Mouse (Mus musculus) left cerebral cortex, postnatal 4 days (tissue): Measurements from ENCODE around the gene 2610301B20Rik. TPM values are rescaled to one million over a fixed set of nuclear protein-coding genes. Genes with fewer than 3 reads are reported as not detected.
"Not testable (repeated sequence)": the region's sequence is repeated elsewhere in the genome, so short reads cannot be mapped to it uniquely, and the experiment has no call there.

Source experiments
- DNase-seq: peaks from one replicate; pipeline ENCODE4 v3.0.0-alpha.2; 2022
- intact Hi-C: fragments of 180-260 bp; cut with DNase I; formaldehyde crosslinking; loops from one replicate; pipeline ENCODE4 v1.15.1; 2025
- total RNA-seq, 2 experiments: library from RNA; stranded (reverse); gene quantifications; 2 replicates each; pipeline ENCODE4 v1.2.3; 2021

2610301B20Rik gene
- total RNA-seq: 10 to 100 TPM; 18.4 to 21.0 TPM

- intact Hi-C loops: no loop called here
Observed at GRCm38 (mm10) chr4:10873920-10874665, at the start of gene 2610301B20Rik. Gene 2610301B20Rik, plus strand, starts transcription at chr4:10874498.

GRCm38 (mm10) chr4:10833273-10833672 is 41.0 kb upstream of the 2610301B20Rik start:
- intact Hi-C loops: no loop called here
- no peak for DNase-seq

More at GRCm38 (mm10) chr4:10873920-10874665, at the start of gene 2610301B20Rik:
- peak; percentile 97 for DNase-seq

- intact Hi-C loops: loop anchor here (5.0 kb wide), 1 partner anchor 978 kb away; no protein-coding TSS in a partner anchor
- peak; percentile 26 for DNase-seq
Observed at GRCm38 (mm10) chr4:10835252-10836051, 38.8 kb upstream of the 2610301B20Rik start.

- no peak for DNase-seq
- intact Hi-C loops: no loop called here
Observed at GRCm38 (mm10) chr4:10845848-10846247, 28.4 kb upstream of the 2610301B20Rik start.

- intact Hi-C loops: no loop called here
- DNase-seq: no peak
Observed at GRCm38 (mm10) chr4:10849812-10850211, 24.5 kb upstream of the 2610301B20Rik start.

GRCm38 (mm10) chr4:10851013-10851412 is 23.3 kb upstream of the 2610301B20Rik start:
- DNase-seq: no peak
- intact Hi-C loops: no loop called here

- DNase-seq: no peak
- intact Hi-C loops: no loop called here
Observed at GRCm38 (mm10) chr4:10859174-10859573, 15.1 kb upstream of the 2610301B20Rik start.

- peak; percentile 21 for DNase-seq
- intact Hi-C loops: no loop called here
Observed at GRCm38 (mm10) chr4:10859911-10860581, 14.3 kb upstream of the 2610301B20Rik start.

GRCm38 (mm10) chr4:10860825-10861224 is 13.5 kb upstream of the 2610301B20Rik start:
- no peak for DNase-seq
- intact Hi-C loops: no loop called here

- intact Hi-C loops, DNase-seq: not testable (repeated sequence)
Observed at GRCm38 (mm10) chr4:10862882-10863281, 11.4 kb upstream of the 2610301B20Rik start.

GRCm38 (mm10) chr4:10872231-10872630 is 2.1 kb upstream of the 2610301B20Rik start:
- no peak for DNase-seq
- intact Hi-C loops: no loop called here

- intact Hi-C loops: no loop called here
- no peak for DNase-seq
Observed at GRCm38 (mm10) chr4:10872685-10873539, 1.4 kb upstream of the 2610301B20Rik start.

- peak; percentile 57 for DNase-seq
- intact Hi-C loops: no loop called here
Observed at GRCm38 (mm10) chr4:10873549-10873919, 764 bp upstream of the 2610301B20Rik start.

GRCm38 (mm10) chr4:10874718-10875121 is 422 bp downstream of the 2610301B20Rik start:
- intact Hi-C loops: no loop called here
- peak; percentile 58 for DNase-seq

GRCm38 (mm10) chr4:10875407-10875806 is 1.1 kb downstream of the 2610301B20Rik start:
- intact Hi-C loops: no loop called here
- DNase-seq: no peak

GRCm38 (mm10) chr4:10877057-10877456 is 2.8 kb downstream of the 2610301B20Rik start:
- no peak for DNase-seq
- intact Hi-C loops: no loop called here

- no peak for DNase-seq
- intact Hi-C loops: no loop called here
Observed at GRCm38 (mm10) chr4:10883740-10884408, 9.6 kb downstream of the 2610301B20Rik start.

- intact Hi-C loops: no loop called here
Observed at GRCm38 (mm10) chr4:10888835-10889234, 14.5 kb downstream of the 2610301B20Rik start.

GRCm38 (mm10) chr4:10896262-10896661 is 22.0 kb downstream of the 2610301B20Rik start:
- DNase-seq: no peak

More at GRCm38 (mm10) chr4:10888835-10889234, 14.5 kb downstream of the 2610301B20Rik start:
- DNase-seq: no peak

More at GRCm38 (mm10) chr4:10896262-10896661, 22.0 kb downstream of the 2610301B20Rik start:
- intact Hi-C loops: loop anchor here (5.0 kb wide), 1 partner anchor 286 kb away; no protein-coding TSS in a partner anchor
